Mouse (Mus musculus): Measurements from ENCODE around the gene Sema3d. TPM values are rescaled to one million over a fixed set of nuclear protein-coding genes. Genes with fewer than 3 reads are reported as not detected.
A peak's percentile ranks its signal among the peaks of the same experiment; 100 is the strongest.

Gene Sema3d
- total RNA-seq, 2 experiments from 2014 or later: 0.63 TPM; not detected in 1

DNA sequence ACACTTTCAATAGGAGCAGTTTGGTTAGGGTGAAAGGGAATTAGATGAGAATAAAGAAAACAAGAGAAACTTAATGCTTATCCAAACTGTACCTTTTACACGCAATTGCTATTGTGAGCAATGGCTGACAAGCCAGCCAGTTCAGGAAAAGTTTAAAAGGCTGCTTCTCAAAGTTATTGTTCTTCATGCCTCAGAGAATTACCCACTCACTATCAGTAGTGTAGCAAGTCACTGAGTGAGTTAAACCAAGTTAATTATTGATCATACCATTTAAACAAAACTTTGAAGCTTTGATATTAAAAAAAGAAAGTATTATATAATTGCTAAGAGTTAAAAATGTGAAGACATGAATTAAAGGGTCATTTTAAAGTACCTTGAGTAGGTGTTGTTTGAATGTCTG lies 108.5 kb downstream of the Sema3d start:
- ATAC-seq (replicated peaks; ENCODE audit: low FRiP score, low TSS enrichment, poor library complexity, severe bottlenecking): no peak

GRCm38 (mm10) chr5:12498227-12498928 lies 115.2 kb downstream of the Sema3d start:
- ATAC-seq (replicated peaks; ENCODE audit: low FRiP score, low TSS enrichment, poor library complexity, severe bottlenecking): no peak

GRCm38 (mm10) chr5:12499037-12499436 lies 115.9 kb downstream of the Sema3d start:
- ATAC-seq (replicated peaks; ENCODE audit: low FRiP score, low TSS enrichment, poor library complexity, severe bottlenecking): no peak

DNA sequence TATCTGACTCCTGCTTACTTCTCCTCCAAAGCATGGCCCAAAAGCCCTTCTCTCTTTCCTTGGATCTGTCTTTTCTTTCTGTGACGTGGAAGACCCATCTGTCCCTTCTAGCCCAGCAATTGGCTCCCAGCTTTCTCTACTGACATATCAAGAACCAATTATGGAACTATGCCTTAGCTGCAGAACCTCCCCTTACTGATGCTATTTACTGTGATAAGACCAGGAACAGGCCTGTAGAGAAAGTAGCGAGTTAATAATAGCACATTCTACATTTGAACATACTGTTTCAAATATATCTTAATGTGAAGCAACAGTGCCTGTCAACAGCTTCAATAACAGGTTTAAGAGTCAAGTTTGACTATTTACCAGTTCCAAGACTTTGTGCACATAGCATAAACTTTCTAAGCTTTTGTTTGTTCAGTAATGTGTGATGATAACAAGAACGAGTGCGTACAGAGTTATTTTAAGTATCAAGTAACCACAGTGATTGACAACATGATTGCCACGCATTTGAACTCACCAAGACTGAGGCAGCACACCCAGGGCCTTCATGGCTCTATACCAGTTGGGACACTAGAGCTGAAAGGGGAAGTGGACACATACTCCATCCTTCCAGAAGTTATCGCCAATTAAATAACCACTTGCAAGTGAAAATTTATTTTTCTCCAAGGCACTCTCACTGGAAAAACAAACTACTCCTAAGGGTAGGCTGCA lies 116.8 kb downstream of the Sema3d start:
- ATAC-seq (replicated peaks; ENCODE audit: low FRiP score, low TSS enrichment, poor library complexity, severe bottlenecking): no peak

DNA sequence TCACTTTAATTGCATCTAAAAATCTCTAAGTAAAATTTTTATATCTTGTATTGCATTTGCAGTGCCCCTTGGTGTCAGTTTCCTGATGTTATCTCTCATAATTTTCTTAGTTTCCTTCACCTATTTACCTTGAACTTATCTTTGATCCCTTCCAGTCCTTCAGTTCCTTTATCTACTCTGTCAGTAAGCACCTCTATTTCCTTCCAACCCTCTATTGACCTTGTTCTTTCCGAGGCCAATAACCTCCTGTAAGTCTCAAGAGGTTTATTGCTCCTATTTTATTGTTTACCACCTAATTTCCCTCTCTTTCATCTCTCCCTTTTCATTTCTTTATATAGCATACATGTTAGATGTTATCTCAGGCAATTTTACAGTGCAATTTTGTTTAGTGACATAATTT lies 129.3 kb downstream of the Sema3d start:
- ATAC-seq (replicated peaks; ENCODE audit: low FRiP score, low TSS enrichment, poor library complexity, severe bottlenecking): no peak

GRCm38 (mm10) chr5:12515283-12515682 lies 132.1 kb downstream of the Sema3d start:
- no peak for ATAC-seq (replicated peaks; ENCODE audit: low FRiP score, low TSS enrichment, poor library complexity, severe bottlenecking)

GRCm38 (mm10) chr5:12525235-12525767 lies 142.1 kb downstream of the Sema3d start:
- ATAC-seq (replicated peaks; ENCODE audit: low FRiP score, low TSS enrichment, poor library complexity, severe bottlenecking): no peak

DNA sequence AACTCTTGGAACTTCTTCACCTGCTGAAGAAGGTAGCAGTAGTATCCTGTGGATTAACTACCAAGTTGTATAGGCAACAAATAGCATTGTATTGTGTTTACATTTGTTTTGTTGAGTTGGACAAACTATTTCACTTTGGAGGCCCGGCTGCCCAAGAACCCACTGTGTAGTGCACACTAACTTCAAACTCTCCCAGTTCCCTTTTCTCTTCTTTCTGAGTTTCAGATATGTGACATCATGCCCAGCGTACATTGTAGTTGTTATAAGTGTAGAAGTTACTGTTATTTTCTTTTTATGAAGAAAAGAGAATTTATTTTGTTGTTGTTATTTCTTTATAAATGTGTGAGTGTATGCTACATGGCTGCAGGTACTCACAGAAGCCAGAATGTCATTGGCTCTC lies 145.4 kb downstream of the Sema3d start:
- ATAC-seq (replicated peaks; ENCODE audit: low FRiP score, low TSS enrichment, poor library complexity, severe bottlenecking): no peak

DNA sequence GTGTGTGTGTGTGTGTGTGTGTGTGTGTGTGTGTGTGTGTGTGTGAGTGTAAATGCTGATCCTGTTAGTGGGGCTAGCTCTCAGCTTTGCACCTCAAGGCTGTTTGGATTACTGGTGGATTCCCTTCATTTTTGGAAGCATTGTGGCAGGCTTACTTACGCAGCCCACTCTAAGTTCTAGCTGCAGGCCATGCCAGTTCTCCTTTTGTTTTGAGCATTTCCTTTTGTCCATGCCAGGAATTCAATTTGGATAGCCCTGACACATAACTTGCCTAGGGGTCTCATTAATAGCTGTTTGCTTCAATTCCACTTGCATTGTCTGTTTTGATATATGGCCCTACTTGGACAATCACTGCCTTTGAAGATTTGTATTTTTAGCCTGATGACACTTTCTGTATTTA lies 146.6 kb downstream of the Sema3d start:
- ATAC-seq (replicated peaks; ENCODE audit: low FRiP score, low TSS enrichment, poor library complexity, severe bottlenecking): no peak

DNA sequence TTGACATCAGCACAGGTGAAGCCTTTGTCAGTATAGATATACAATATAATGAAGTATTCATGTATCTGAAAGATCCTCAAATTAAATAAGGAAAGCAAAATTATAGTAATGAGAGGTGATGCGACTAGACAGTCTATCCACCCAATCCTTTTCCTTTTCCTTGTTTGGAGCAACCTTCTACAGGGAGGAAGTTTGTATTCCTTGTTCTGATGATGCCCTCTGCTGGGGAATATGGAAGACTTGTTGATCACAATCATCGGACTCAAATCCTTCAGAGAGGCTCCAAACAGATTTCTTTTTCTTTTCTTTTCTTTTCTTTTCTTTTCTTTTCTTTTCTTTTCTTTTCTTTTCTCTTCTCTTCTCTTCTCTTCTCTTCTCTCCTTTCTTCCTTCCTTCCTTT lies 158.1 kb downstream of the Sema3d start:
- ATAC-seq (replicated peaks; ENCODE audit: low FRiP score, low TSS enrichment, poor library complexity, severe bottlenecking): no peak

GRCm38 (mm10) chr5:12549046-12549669 lies 166.0 kb downstream of the Sema3d start:
- peak; percentile 90 for ATAC-seq (replicated peaks; ENCODE audit: low FRiP score, low TSS enrichment, poor library complexity, severe bottlenecking)

- ATAC-seq (replicated peaks; ENCODE audit: low FRiP score, low TSS enrichment, poor library complexity, severe bottlenecking): no peak
Measured at GRCm38 (mm10) chr5:12555401-12555800, 172.2 kb downstream of the Sema3d start.

DNA sequence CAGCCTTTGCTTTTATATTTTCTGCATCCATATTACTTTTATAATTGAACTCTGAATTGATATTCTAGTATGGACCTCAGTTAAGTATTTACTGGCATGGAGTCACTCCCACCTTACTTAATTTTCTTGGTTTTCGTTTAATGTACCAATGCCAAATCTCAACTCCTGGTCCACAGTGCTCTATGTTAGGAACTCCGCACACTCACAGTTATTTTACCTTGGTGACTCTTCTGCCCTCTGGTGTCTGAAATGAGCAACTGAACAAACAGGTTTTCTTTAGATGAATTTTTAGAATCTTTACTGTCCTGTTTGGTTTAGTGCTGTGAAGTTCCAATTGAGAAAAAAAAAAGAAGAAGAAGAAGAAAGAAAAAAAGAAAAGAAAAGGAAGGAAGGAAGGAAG lies 174.7 kb downstream of the Sema3d start:
- ATAC-seq (replicated peaks; ENCODE audit: low FRiP score, low TSS enrichment, poor library complexity, severe bottlenecking): peak; percentile 66; the same call in 1 of the 2 replicates

DNA sequence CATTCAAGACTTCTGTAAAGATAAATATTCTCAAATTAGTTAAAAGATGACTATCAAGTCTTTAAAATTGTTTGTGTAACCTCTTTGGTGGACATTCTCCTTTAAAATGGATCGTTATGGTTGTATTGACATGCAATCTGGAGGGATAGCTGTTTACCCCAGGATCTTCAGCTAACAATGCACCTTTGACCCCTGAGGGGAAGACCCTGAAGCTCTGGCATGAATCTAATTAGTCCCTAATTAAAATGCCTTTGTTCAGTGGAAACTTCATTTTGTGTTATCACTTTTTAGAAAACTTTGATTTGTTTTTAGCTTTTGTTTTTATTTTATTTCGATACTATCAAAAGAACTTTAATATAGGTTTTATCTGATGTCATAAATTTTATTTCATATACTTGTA lies 178.6 kb downstream of the Sema3d start:
- ATAC-seq (replicated peaks; ENCODE audit: low FRiP score, low TSS enrichment, poor library complexity, severe bottlenecking): no peak

- peak; percentile 96 for ATAC-seq (replicated peaks; ENCODE audit: low FRiP score, low TSS enrichment, poor library complexity, severe bottlenecking)
Measured at GRCm38 (mm10) chr5:12562204-12562603, 179.0 kb downstream of the Sema3d start.

DNA sequence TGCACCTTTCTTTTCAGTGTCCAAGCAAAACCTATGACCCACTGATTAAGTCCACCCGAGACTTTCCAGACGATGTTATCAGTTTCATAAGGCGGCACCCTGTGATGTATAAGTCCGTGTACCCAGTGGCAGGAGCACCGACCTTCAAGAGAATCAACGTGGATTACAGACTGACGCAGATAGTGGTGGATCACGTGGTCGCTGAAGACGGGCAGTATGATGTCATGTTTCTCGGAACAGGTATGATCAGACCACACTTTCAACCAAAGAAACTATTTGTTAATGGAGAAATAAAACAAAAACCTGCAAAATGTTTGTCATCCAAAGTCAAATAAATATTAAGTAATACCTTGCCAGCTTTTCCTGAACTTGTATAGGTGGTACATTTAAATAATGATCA lies 179.9 kb downstream of the Sema3d start:
- ATAC-seq (replicated peaks; ENCODE audit: low FRiP score, low TSS enrichment, poor library complexity, severe bottlenecking): no peak

- no peak for ATAC-seq (replicated peaks; ENCODE audit: low FRiP score, low TSS enrichment, poor library complexity, severe bottlenecking)
Measured at GRCm38 (mm10) chr5:12564602-12565220, 181.5 kb downstream of the Sema3d start.

DNA sequence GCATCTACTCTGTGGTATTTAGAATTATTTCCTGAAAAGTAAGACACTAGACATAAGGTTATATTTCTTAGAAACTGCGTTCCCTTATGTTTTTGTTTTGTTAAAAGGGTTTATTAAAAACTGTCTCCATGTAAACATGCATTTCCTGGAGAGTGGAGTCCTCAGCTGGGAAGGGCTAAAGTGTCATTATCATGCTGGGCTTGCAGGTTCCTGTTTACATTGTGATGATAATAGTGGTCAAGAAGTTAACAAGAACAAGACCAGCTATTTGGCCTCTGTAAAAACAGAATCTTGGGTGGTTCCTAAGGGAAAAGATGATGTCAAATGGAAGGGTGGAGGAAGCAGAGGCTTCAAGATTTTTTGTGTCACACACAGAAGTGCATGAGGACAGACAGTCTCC lies 183.4 kb downstream of the Sema3d start:
- no peak for ATAC-seq (replicated peaks; ENCODE audit: low FRiP score, low TSS enrichment, poor library complexity, severe bottlenecking)

DNA sequence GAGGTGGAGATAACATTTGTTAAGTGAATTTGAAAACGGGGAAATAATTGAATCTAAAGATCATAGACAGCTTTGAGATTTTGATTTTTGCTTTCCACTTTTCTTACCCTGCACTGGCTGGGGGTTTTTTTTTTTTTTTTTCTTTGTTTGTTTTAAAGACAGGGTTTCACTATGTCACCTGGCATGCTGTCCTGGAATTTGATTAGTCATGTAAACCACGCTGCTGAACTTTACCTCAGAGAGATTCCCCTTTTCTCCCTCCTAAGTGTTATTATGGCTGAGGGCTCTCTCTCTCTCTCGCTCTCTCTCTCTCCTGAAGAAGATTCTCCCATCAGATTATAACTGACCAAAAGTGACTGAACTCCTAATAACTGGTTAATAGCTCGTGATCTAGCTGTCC lies 191.4 kb downstream of the Sema3d start:
- ATAC-seq (replicated peaks; ENCODE audit: low FRiP score, low TSS enrichment, poor library complexity, severe bottlenecking): no peak

DNA sequence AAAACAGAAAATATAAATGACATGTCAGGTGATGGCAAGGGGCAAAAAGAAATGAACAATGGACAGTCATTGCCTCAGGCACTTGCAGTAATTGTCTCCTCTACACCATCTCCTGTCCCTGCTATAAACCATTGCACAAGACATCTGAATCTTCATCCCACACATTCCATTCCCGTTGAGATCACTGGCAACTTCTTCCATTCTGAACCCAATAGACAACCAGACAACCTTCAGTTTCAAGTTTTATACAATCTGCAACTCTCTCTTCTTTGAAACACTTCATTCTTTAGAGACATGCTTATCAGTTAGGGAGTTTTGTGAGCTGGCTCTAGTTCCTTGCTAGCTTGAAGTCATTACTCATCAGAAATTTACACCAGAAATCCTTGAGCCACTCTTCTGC lies 192.1 kb downstream of the Sema3d start:
- no peak for ATAC-seq (replicated peaks; ENCODE audit: low FRiP score, low TSS enrichment, poor library complexity, severe bottlenecking)

All from megakaryocyte-erythroid progenitor cell, adult 5-6 weeks (primary cell).